9 mouse cellular contexts compared by ENCODE assay signal in the genomic region with DNA sequence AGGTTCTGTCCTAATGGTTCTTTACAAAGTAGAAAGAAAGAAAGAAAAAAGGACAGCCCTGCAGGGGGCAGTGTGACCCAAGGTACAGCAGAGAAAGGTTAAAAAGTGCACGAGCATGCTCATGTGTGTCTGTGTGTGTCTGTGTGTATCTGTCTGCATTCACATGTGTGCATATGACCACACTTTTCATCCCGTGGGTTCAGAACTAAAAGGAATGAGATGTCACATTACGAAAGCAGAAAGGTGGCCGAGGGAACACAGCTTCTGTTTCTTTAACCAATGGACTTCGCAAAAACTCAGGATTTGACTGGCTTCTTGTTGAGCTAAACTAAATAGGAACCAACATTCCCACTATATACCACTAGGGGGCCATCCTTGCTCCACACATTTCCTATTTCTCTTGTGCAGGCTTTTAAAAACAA. TPM values are rescaled to one million over a fixed set of nuclear protein-coding genes. Genes with fewer than 3 reads are reported as not detected.
A peak's percentile ranks its signal among the peaks of the same experiment; 100 is the strongest.
DNase-seq lines count a peak whose midpoint lies in the region; ATAC-seq and TF ChIP-seq lines count a peak whose summit lies in the region.
"Had no signal": no experiment of that assay in that cellular context is flagged by ENCODE, and none has a peak within 500 bp of the region (broad histone marks: within the 10 kb centered on the region; RNA-seq: fewer than 3 reads in every experiment).

No protein-coding gene starts in this region.

- H3K4me2 ChIP-seq in forebrain, embryonic 15.5 days (replicated peaks): no peak overlapping the region
- H3K4me2 ChIP-seq in midbrain, embryonic 14.5 days (ENCODE audit: low read length): no peak overlapping the region
- no peak overlapping the region for H3K4me2 ChIP-seq in midbrain, embryonic 16.5 days (ENCODE audit: low read length)
- H3K4me2 ChIP-seq in hindbrain, postnatal 0 days (ENCODE audit: low read depth, low read length): no peak overlapping the region
- H3K4me2 ChIP-seq: liver, embryonic 15.5 days had no signal

- 0 out of 2 replicates have a peak, but pooled peaks cover 3% of the 10 kb centered on the region for H3K4me1 ChIP-seq in forebrain, embryonic 10.5 days
- no peaks in the 10 kb centered on the region for H3K4me1 ChIP-seq in forebrain, embryonic 15.5 days
- no peaks in the 10 kb centered on the region for H3K4me1 ChIP-seq in midbrain, embryonic 14.5 days (ENCODE audit: control insufficient read depth, insufficient read depth, low read length)
- H3K4me1 ChIP-seq in midbrain, embryonic 16.5 days (ENCODE audit: control insufficient read depth, insufficient read depth, low read length): no peaks in the 10 kb centered on the region
- H3K4me1 ChIP-seq in hindbrain, postnatal 0 days (ENCODE audit: insufficient read depth, low read length): no peaks in the 10 kb centered on the region
- no peaks in the 10 kb centered on the region for H3K4me1 ChIP-seq in small intestine, adult 2 months (ENCODE audit: control insufficient read depth, insufficient read depth, insufficient read length, low read length)
- H3K4me1 ChIP-seq: liver, embryonic 15.5 days had no signal

- no peak overlapping the region for H3K27ac ChIP-seq in forebrain, embryonic 10.5 days
- no peak overlapping the region for H3K27ac ChIP-seq in forebrain, embryonic 15.5 days (replicated peaks)
- H3K27ac ChIP-seq in midbrain, embryonic 14.5 days (replicated peaks; ENCODE audit: low read depth, low read length): no peak overlapping the region
- no peak overlapping the region for H3K27ac ChIP-seq in midbrain, embryonic 16.5 days (ENCODE audit: low read length)
- no peak overlapping the region for H3K27ac ChIP-seq in hindbrain, postnatal 0 days
- no peak overlapping the region for H3K27ac ChIP-seq in small intestine, adult 2 months (ENCODE audit: insufficient read depth, low read depth, low read length)
- H3K27ac ChIP-seq: liver, embryonic 15.5 days had no signal

- WGBS in forebrain, embryonic 10.5 days: 27% methylated on average over 5 of the region's 5 CpGs
- 23% methylated on average over 5 of the region's 5 CpGs for WGBS in forebrain, embryonic 15.5 days
- WGBS in midbrain, embryonic 14.5 days: 21% methylated on average over 5 of the region's 5 CpGs
- WGBS in midbrain, embryonic 16.5 days: 21% methylated on average over 5 of the region's 5 CpGs
- 29% methylated on average over 5 of the region's 5 CpGs for WGBS in hindbrain, postnatal 0 days
- 23% methylated on average over 5 of the region's 5 CpGs for WGBS in small intestine, adult 2 months

- no peaks in the 10 kb centered on the region for H3K9me3 ChIP-seq in forebrain, embryonic 10.5 days
- H3K9me3 ChIP-seq in forebrain, embryonic 15.5 days: no peaks in the 10 kb centered on the region
- no peaks in the 10 kb centered on the region for H3K9me3 ChIP-seq in midbrain, embryonic 14.5 days (ENCODE audit: control insufficient read depth, low read length)
- no peaks in the 10 kb centered on the region for H3K9me3 ChIP-seq in midbrain, embryonic 16.5 days (replicated peaks; ENCODE audit: control insufficient read depth, low read length, poor library complexity, severe bottlenecking)
- no peaks in the 10 kb centered on the region for H3K9me3 ChIP-seq in hindbrain, postnatal 0 days (ENCODE audit: low read length)
- H3K9me3 ChIP-seq: liver, embryonic 15.5 days had no signal

- ATAC-seq in forebrain, embryonic 15.5 days (replicated peaks): no peak
- ATAC-seq in midbrain, embryonic 14.5 days (ENCODE audit: low FRiP score, low TSS enrichment): no peak
- ATAC-seq in midbrain, embryonic 16.5 days: no peak
- ATAC-seq in hindbrain, postnatal 0 days: no peak

- DNase-seq in forebrain, embryonic 10.5 days (ENCODE audit: extremely low spot score, low spot score): peak; percentile 50
- peak; percentile 81 for DNase-seq in midbrain, embryonic 14.5 days
- DNase-seq in brain, adult 2 months (ENCODE audit: low read depth, low spot score): peak; percentile 82
- peak; percentile 77 for DNase-seq in hindbrain, postnatal 0 days (ENCODE audit: low spot score)
- peak; percentile 34 to 46 for DNase-seq in lung, adult 18-20 months

- H3K4me3 ChIP-seq in forebrain, embryonic 10.5 days: no peak overlapping the region
- no peak overlapping the region for H3K4me3 ChIP-seq in forebrain, embryonic 15.5 days
- no peak overlapping the region for H3K4me3 ChIP-seq in midbrain, embryonic 14.5 days (replicated peaks; ENCODE audit: low read depth, low read length)
- no peak overlapping the region for H3K4me3 ChIP-seq in midbrain, embryonic 16.5 days (ENCODE audit: low read depth, low read length)
- H3K4me3 ChIP-seq in hindbrain, postnatal 0 days (ENCODE audit: low read length): no peak overlapping the region
- H3K4me3 ChIP-seq in small intestine, adult 2 months (ENCODE audit: low read depth, low read length): no peak overlapping the region
- H3K4me3 ChIP-seq: liver, embryonic 15.5 days had no signal

- TF ChIP-seq POLR2A in small intestine, adult 2 months (IDR thresholded peaks at IDR 0.05; ENCODE audit: low read depth, low read length): no peak

- H3K36me3 ChIP-seq in forebrain, embryonic 10.5 days (replicated peaks): peaks cover 10% of the 10 kb centered on the region; the same call in 1 of the 2 replicates
- peaks cover 17% of the 10 kb centered on the region for H3K36me3 ChIP-seq in forebrain, embryonic 15.5 days
- peaks cover 47% of the 10 kb centered on the region for H3K36me3 ChIP-seq in midbrain, embryonic 14.5 days (ENCODE audit: control insufficient read depth, insufficient read depth, low read length)
- peaks cover 3% of the 10 kb centered on the region for H3K36me3 ChIP-seq in midbrain, embryonic 16.5 days (ENCODE audit: control insufficient read depth, insufficient read depth, low read length)
- H3K36me3 ChIP-seq in hindbrain, postnatal 0 days (ENCODE audit: insufficient read depth, low read length): peaks cover 23% of the 10 kb centered on the region; the same call in 1 of the 2 replicates
- peaks cover 11% of the 10 kb centered on the region for H3K36me3 ChIP-seq in small intestine, adult 2 months (ENCODE audit: control insufficient read depth, insufficient read depth, low read length)
- H3K36me3 ChIP-seq: liver, embryonic 15.5 days had no signal

- TF ChIP-seq CTCF in hindbrain, postnatal 0 days (IDR thresholded peaks at IDR 0.05; ENCODE audit: low read depth): peak; percentile 72
- peak; percentile 18; the same call in 1 of the 2 replicates for TF ChIP-seq CTCF in small intestine, adult 2 months (IDR thresholded peaks at IDR 0.05; ENCODE audit: extremely low read depth, insufficient read length, insufficient replicate concordance, low read depth, low read length)

- no peaks in the 10 kb centered on the region for H3K27me3 ChIP-seq in forebrain, embryonic 10.5 days (ENCODE audit: poor library complexity, severe bottlenecking)
- no peaks in the 10 kb centered on the region for H3K27me3 ChIP-seq in forebrain, embryonic 15.5 days
- no peaks in the 10 kb centered on the region for H3K27me3 ChIP-seq in midbrain, embryonic 14.5 days (ENCODE audit: control insufficient read depth, insufficient read depth, low read length)
- no peaks in the 10 kb centered on the region for H3K27me3 ChIP-seq in midbrain, embryonic 16.5 days (ENCODE audit: control insufficient read depth, insufficient read depth, low read depth, low read length)
- no peaks in the 10 kb centered on the region for H3K27me3 ChIP-seq in hindbrain, postnatal 0 days (ENCODE audit: insufficient read depth, low read length)
- H3K27me3 ChIP-seq in small intestine, adult 2 months (ENCODE audit: control insufficient read depth, insufficient read depth, low read length): no peaks in the 10 kb centered on the region
- H3K27me3 ChIP-seq: liver, embryonic 15.5 days had no signal

- no peak overlapping the region for H3K9ac ChIP-seq in forebrain, embryonic 15.5 days (replicated peaks)
- no peak overlapping the region for H3K9ac ChIP-seq in midbrain, embryonic 14.5 days (replicated peaks; ENCODE audit: low read length)
- H3K9ac ChIP-seq in midbrain, embryonic 16.5 days (ENCODE audit: low read depth, low read length): no peak overlapping the region
- no peak overlapping the region for H3K9ac ChIP-seq in hindbrain, postnatal 0 days (replicated peaks; ENCODE audit: low read length)
- H3K9ac ChIP-seq: liver, embryonic 15.5 days had no signal

RNA-seq across cellular contexts. Expression of a gene that starts 24.6 kb away (rescaled TPM):
- 6.6 and 8.9 TPM in 2 replicates for polyA plus RNA-seq in forebrain, embryonic 10.5 days (2016; fragmentation: Nextera tagmentation; extraction: Ambion mirVana)
- 12.1 and 15.5 TPM in 2 replicates for polyA plus RNA-seq in forebrain, embryonic 15.5 days (2015; fragmentation: Nextera tagmentation; extraction: Ambion mirVana)
- polyA plus RNA-seq in midbrain, embryonic 14.5 days (2014; fragmentation: Nextera tagmentation; extraction: Ambion mirVana): 10.6 and 12.9 TPM in 2 replicates
- 12.6 and 13.7 TPM in 2 replicates for polyA plus RNA-seq in midbrain, embryonic 16.5 days (2015; fragmentation: Nextera tagmentation; extraction: Ambion mirVana)
- total RNA-seq in hindbrain, postnatal 0 days (2014; rRNA removed): 11.5 and 15.6 TPM in 2 replicates
- polyA plus RNA-seq in hindbrain, postnatal 0 days (2015; fragmentation: Nextera tagmentation; extraction: Ambion mirVana): 6.0 and 6.2 TPM in 2 replicates
- 0.86 and 1.3 TPM in 2 replicates for polyA plus RNA-seq in small intestine, adult 2 months (2012; rRNA removed)

RNA-seq across cellular contexts. Expression of a gene that starts 24.6 kb away (rescaled TPM):
- 169 and 173 TPM in 2 replicates for polyA plus RNA-seq in forebrain, embryonic 10.5 days (2016; fragmentation: Nextera tagmentation; extraction: Ambion mirVana)
- 209 and 214 TPM in 2 replicates for polyA plus RNA-seq in forebrain, embryonic 15.5 days (2015; fragmentation: Nextera tagmentation; extraction: Ambion mirVana)
- 194 and 234 TPM in 2 replicates for polyA plus RNA-seq in midbrain, embryonic 14.5 days (2014; fragmentation: Nextera tagmentation; extraction: Ambion mirVana)
- 198 and 214 TPM in 2 replicates for polyA plus RNA-seq in midbrain, embryonic 16.5 days (2015; fragmentation: Nextera tagmentation; extraction: Ambion mirVana)
- total RNA-seq in hindbrain, postnatal 0 days (2014; rRNA removed): 40.1 and 44.1 TPM in 2 replicates
- 241 and 256 TPM in 2 replicates for polyA plus RNA-seq in hindbrain, postnatal 0 days (2015; fragmentation: Nextera tagmentation; extraction: Ambion mirVana)
- 2.9 and 5.9 TPM in 2 replicates for polyA plus RNA-seq in small intestine, adult 2 months (2012; rRNA removed)

RNA-seq across cellular contexts. Expression of a gene that starts 51.3 kb away (rescaled TPM):
- polyA plus RNA-seq in forebrain, embryonic 10.5 days (2016; fragmentation: Nextera tagmentation; extraction: Ambion mirVana): 136 and 142 TPM in 2 replicates
- 140 and 152 TPM in 2 replicates for polyA plus RNA-seq in forebrain, embryonic 15.5 days (2015; fragmentation: Nextera tagmentation; extraction: Ambion mirVana)
- polyA plus RNA-seq in midbrain, embryonic 14.5 days (2014; fragmentation: Nextera tagmentation; extraction: Ambion mirVana): 203 and 212 TPM in 2 replicates
- polyA plus RNA-seq in midbrain, embryonic 16.5 days (2015; fragmentation: Nextera tagmentation; extraction: Ambion mirVana): 115 and 142 TPM in 2 replicates
- 218 and 245 TPM in 2 replicates for total RNA-seq in hindbrain, postnatal 0 days (2014; rRNA removed)
- 77.1 and 91.9 TPM in 2 replicates for polyA plus RNA-seq in hindbrain, postnatal 0 days (2015; fragmentation: Nextera tagmentation; extraction: Ambion mirVana)
- 22.6 and 45.3 TPM in 2 replicates for polyA plus RNA-seq in small intestine, adult 2 months (2012; rRNA removed)

Comparison
In these comparisons a context has a peak if more than half of its experiments do, and no peak if none do; other contexts are left out.
1. RNA of a gene that starts 24.6 kb away (polyA plus RNA-seq): 241 to 256 TPM in hindbrain, postnatal 0 days, 209 to 214 TPM in forebrain, embryonic 15.5 days, 198 to 214 TPM in midbrain, embryonic 16.5 days, 194 to 234 TPM in midbrain, embryonic 14.5 days and 169 to 173 TPM in forebrain, embryonic 10.5 days; 2.9 to 5.9 TPM in small intestine, adult 2 months; every median in the first group is over 10 times any median in the second.
2. Peak in every context shown above with its lines, with median percentiles within 50 percentile points of each other: DNase-seq.